Mouse (Mus musculus): Measurements from ENCODE around the gene Aacs.
A peak's percentile ranks its signal among the peaks of the same experiment; 100 is the strongest.
"Not testable (repeated sequence)": the region's sequence is repeated elsewhere in the genome, so short reads cannot be mapped to it uniquely, and the experiment has no call there.

The Aacs gene

DNA sequence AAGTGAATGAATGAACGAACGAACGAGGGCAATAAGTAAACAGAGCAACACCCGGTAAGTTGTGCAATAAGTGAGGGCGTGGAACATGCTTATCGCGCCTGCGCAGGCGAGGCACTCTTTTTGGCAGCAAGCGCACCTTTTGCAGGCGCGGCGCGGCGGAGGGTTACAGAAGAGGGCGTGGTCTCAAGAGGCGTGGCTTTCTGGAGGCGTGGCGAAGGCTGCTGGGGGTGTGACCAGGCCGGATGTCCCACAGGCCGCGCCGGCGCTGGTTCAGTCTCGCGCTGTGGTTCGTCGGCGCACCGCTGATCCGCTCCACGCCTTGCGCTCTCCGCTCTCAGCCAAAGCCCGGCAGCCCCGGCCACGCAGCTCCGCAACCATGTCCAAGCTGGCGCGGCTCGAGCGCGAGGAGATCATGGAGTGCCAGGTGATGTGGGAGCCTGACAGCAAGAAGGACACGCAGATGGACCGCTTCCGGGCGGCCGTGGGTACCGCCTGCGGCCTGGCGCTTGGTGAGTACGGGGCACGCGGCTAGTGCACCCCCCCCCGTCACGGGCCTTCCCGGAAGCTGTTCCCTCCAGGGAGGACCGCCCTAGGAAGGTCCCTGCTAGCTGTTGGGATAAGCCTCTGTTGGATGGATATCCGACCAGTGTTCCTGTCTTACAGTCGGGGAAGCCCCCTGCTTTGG is at the start of gene Aacs:
Gene Aacs (plus strand): TSS at position 214 of the 685 bp plus-strand sequence.
- peak; percentile 95 for DNase-seq (ENCODE audit: low spot score)

- DNase-seq (ENCODE audit: low spot score): no peak
These were observed 49.3 kb upstream of the Aacs start for GRCm38 (mm10) chr5:125426343-125426742.

DNA sequence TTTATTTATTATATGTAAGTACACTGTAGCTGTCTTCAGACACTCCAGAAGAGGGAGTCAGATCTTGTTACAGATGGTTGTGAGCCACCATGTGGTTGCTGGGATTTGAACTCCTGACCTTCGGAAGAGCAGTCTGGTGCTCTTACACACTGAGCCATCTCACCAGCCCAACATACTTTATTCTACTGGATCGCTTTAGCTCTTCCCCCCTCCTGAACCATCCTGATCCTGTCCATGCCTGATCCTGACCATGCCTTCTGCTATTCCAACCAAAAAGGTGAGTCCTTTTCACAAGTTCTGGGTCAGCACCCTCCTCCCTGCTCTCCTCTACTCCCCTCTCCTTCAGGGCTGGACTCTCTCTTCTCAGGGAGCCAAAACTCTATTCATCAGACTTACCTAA is 43.3 kb upstream of the Aacs start:
- DNase-seq (ENCODE audit: low spot score): not testable (repeated sequence)

DNA sequence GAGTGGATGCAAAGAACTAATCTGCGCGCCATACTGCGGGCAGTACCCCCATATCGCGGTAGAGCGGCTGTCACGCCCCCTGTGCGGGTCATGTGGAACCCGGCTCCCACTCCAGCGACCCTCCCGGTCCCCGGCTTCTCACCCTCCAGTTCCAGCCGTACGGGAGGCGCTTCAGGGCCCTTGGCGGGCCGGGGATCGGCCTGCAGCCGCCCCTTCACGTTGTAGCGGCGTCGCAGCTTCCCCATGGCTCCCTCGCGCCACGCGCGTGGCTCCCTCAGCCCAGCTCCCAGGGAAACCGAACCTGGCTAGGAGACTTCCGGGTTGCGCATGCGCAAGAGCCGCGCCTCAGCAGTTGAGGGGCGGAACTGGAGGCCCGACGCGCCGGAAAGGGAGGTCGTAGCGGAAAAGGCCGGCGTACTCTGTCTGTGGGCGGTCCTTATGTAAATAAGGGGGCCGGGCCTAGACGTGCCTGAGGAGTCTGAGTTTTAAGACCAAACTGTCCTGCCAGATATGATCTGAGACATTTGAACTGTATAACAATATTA is 41.7 kb upstream of the Aacs start, which contains the start of gene Dhx37:
Gene Dhx37 (minus strand): TSS at position 329 of the 545 bp plus-strand sequence.
- DNase-seq (ENCODE audit: low spot score): peak; percentile 84

DNA sequence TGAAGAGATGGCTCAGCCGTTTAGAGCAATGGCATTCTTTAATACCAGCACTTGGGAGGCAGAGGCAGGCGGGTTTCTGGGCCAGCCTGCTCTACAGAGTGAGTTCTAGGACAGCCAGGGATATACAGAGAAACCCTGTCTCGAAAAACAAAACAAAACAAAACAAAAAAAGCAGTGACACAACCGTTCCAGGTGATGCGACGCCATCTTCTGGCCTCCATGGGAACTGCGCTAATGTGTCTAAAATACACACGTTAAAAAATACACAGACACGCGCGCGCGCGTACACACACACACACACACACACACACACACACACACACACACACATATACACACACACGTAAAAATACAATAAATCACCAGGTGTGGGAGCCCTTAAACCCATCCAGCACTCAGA is 41.3 kb upstream of the Aacs start:
- not testable (repeated sequence) for DNase-seq (ENCODE audit: low spot score)

GRCm38 (mm10) chr5:125440583-125441233 is 34.9 kb upstream of the Aacs start:
- DNase-seq (ENCODE audit: low spot score): no peak

DNA sequence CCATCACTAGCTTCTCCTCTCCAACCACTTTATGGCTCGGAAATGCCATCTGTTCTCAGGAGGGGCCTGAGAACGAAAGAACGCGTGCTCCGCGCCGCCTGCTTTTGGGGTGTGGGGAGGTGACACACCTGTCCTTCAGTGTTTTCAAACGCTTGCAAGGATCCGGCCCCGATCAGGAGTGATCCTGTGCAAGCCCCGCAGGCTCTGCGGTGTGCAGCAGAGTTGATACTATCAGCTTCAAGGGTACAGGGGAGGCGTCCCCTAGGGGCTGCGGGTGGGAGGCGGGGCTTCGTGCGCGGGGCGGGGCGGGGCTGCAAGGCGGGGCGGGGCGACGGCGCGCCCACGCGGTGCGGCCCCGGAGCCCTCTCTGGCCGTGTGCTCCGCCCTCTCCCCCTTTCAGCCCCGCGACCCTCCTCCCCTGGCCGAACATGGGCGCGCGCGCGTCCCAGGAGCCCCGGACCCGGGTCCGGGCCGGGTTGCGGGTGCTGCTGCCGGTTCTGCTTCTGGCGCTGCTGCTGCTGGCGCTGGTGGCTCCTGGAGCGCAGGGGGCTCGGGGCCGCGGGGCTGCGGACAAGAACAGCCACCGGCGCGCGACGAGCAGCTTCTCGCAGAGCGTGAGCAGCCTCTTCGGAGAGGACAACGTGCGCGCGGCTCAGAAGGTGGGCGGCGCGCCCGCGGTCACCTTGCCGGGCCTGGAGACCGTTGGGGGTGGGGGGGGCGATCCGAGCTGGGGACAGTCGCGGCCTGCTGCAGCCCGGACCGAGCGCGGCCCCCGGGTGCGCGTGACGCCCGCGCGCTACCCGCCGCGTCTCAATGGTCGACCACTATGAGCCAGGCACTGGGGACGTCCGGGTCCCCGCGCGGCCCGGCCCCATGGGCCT is 34.1 kb upstream of the Aacs start, which contains the start of gene Bri3bp:
Gene Bri3bp (plus strand): TSS at position 335 of the 881 bp plus-strand sequence.
- DNase-seq (ENCODE audit: low spot score): no peak

DNA sequence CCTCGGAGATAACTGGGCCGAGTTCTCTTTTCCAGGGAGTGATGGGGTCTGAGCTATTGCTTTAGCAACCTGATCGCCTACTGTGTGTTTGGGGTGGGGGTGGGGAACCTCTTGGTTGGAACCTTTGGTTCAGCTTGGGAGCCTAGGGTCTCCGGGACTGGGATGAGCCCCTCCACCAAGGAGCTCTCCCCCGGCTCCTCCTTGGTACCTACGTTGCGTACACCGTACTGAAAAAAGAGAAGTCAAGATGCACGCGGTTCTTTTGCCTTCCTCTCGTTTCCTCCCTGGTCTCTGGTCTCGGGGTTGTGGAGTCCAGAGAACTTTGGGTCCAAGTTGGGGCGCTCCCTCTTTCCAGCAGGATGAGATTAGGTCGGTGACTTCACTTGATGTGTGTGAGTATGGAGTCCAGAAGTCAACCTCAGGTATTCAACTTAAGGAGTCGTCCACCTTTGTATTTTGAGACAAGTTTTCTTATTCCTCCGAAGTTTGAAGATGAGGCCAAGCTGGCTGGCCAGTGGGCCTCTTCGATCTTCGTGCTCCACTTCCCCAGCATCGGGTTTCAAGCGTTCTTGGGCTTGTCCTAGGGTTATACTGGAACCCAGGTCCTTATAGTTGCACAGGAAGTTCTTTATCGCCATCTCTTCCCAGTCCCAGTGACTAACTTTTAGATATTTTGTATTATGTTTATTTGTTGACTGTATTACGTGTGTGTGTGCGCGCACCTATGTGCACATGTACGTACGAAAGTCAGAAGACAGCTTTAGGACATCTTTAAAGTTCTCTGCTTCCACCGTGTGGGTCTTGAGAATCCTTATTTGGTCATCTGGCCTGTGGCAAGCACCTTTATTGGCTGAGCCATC is 33.2 kb upstream of the Aacs start:
- no peak for DNase-seq (ENCODE audit: low spot score)

GRCm38 (mm10) chr5:125443335-125443734 is 32.3 kb upstream of the Aacs start:
- no peak for DNase-seq (ENCODE audit: low spot score)

GRCm38 (mm10) chr5:125443915-125444314 is 31.7 kb upstream of the Aacs start:
- no peak for DNase-seq (ENCODE audit: low spot score)

GRCm38 (mm10) chr5:125444554-125444953 is 31.1 kb upstream of the Aacs start:
- no peak for DNase-seq (ENCODE audit: low spot score)

GRCm38 (mm10) chr5:125446344-125446743 is 29.3 kb upstream of the Aacs start:
- no peak for DNase-seq (ENCODE audit: low spot score)

DNA sequence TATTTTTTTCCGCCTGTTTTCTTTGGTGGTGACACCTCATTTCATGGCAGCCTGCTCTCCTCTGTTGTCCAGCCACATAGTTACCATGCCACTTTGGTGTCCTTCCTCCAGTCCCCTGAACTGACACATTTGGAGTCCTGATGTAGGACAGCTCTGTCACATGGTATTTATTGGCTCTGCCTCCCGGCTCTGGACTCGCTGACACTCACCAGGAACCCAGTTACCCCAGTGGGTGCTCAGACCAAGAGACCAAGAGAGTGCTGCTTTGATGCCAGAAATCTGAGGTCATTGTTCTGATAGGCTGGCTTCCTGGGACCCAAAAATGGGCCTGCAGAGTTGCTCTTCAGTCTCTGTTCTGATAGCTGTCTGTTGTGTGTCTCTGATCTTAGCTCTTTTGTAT is 27.6 kb upstream of the Aacs start:
- DNase-seq (ENCODE audit: low spot score): no peak

GRCm38 (mm10) chr5:125448631-125449030 is 27.0 kb upstream of the Aacs start:
- DNase-seq (ENCODE audit: low spot score): no peak

DNA sequence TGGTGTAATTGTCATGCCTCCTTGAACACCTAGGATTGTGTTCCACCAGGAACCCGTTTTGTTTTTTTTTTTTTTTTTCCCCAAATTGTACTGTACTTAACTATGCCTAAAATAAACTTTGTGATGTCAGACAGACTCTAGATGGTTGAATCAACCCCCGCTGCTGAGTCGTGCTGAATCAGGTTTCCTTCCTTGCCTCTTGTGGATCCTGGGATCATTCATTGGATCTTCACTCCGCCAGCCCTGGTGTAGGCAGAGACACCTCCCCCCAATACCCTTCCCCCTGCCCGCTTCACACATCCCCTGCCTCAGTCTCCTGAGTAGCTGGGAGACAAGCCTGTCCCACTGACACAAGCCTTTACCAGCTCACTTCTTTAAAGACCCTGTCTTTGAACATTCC is 26.3 kb upstream of the Aacs start:
- no peak for DNase-seq (ENCODE audit: low spot score)

DNA sequence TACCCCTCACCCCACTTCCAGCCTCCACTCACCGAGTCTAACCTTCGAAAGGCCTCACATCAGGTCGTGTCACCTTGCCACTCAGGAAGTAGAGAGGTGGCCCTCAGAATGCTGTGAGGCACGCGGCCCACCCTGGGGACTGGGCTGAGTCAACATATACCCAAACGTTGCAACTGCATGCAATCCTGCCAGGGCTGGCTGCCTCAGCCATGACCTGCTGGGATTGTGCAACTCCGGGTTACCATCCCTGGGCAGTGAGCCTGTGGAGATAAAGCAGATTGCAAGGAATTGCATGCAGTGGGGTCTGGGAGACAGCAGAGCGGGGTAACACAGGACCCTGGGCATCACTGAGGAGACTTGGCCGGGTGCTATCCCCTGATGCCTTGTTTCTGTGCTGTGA is 23.0 kb upstream of the Aacs start:
- no peak for DNase-seq (ENCODE audit: low spot score)

GRCm38 (mm10) chr5:125456100-125456499 is 19.5 kb upstream of the Aacs start:
- DNase-seq (ENCODE audit: low spot score): no peak

DNA sequence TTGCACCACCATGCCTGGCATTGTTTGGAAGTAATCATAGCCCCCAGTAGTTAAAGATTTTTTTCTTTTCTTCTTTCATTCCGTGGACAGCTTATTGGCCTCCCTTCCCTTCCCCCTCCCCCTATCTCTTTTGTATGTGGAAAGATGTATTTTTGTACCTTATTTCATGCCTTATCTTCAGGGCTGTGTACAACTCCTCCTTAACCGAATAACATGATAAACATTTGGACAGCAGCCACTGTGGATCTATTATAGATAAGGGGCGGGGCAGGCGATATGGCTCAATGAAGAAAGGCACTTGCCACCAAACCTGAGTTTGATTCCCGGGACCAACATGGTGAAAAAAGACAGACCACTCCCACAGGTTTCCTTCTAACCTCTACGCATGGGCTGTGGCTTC is 18.1 kb upstream of the Aacs start:
- no peak for DNase-seq (ENCODE audit: low spot score)

- no peak for DNase-seq (ENCODE audit: low spot score)
These were observed 15.0 kb upstream of the Aacs start for GRCm38 (mm10) chr5:125460574-125460973.

DNA sequence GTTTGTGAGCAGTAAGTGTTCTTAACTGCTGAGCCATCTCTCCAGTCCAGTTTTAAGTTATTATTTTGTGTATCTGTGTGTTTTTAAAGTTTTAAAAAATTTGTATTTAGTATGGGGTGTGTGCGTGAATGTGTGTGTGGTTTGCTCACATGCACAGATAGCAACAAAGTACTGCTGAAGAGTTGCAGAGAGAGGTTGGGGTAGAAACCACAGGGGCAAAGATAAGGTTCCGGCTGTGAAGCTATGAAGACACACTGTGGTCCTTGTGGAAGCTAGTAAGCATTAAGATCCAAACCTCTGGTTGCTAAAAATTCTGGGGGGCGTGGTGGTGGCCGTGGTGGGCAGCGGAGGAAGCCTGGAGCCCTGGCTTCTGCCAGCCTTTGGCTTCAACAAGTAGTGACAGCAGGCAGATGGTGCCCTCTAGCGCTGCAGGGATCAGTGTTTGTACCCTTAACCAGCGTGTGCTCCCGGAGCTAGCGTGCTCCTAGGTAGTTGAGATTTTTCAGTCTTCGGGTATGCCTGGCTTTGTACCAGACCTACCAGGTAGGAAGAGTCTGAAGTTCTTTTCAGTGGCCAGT is 13.7 kb upstream of the Aacs start:
- DNase-seq (ENCODE audit: low spot score): no peak

GRCm38 (mm10) chr5:125465192-125465591 is 10.4 kb upstream of the Aacs start:
- DNase-seq (ENCODE audit: low spot score): no peak

All from left cerebral cortex, adult 11 months (tissue).